Mouse (Mus musculus): ENCODE data around the gene Rpl7a. TPM values are rescaled to one million over a fixed set of nuclear protein-coding genes. Genes with fewer than 3 reads are reported as not detected.
"Not testable (repeated sequence)": the region's sequence is repeated elsewhere in the genome, so short reads cannot be mapped to it uniquely, and the experiment has no call there.

Gene Rpl7a
- 620 and 639 TPM in 2 replicates for polyA plus RNA-seq (2015; fragmentation: Nextera tagmentation; extraction: Ambion mirVana)

DNA sequence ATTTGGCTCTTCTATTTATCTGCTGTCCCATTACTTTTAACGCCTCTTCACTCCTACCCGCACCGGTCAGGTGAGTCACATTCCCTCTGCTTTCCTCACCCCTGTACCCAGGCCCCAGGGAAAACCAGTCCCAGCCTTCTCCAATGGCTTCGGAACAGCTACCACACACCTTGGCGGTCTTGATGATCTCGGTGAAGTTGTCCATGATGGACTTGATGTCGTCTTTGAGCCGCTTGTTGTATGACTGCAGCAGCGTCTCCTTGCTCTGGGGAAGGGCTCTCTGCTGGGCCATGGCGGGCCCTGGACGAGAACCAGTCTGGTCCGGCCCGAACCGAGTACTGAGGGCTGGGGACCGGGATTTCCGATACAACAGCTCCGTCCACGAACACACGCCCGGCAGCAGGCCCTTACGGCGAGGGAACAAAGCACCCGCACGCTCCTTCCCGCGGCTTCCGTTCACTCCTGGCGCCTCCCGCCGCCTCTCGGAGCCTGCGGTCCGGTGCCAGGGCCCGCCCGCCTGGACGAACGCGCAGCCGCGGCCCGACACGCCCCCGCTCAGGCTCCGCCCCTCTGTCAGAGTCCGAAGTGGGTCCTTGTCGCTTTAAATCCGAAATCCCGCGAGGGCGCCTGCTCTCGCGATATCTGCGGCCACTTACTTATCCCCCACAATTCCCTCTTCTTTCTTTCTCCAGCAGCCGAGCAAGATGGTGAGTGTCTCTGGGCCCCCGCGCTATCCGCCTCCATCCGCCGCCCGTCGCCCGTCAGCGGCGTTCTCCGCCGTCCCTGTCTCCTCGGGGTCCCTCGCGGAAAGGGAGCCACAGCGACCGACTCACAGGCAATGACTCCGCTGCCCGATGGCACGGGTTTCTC, at the start of gene Rpl7a, which contains the start of gene Med22:
TSS of gene Rpl7a (plus strand) at position 641 of the 870 bp plus-strand sequence.
TSS of gene Med22 (minus strand) at position 554 of the 870 bp plus-strand sequence.
- ATAC-seq = peak; percentile 92
- Histone ChIP-seq H3K9ac (peak within 1 kb of the TSS; percentile 98), H3K36me3 (ENCODE audit: poor library complexity, severe bottlenecking) (peaks cover 68% of the 10 kb centered on the region), H3K27me3 (no peaks in the 10 kb centered on the region), H3K4me1 (peaks cover 49% of the 10 kb centered on the region), H3K4me2 (peak within 1 kb of the TSS; percentile 100), H3K27ac (peak within 1 kb of the TSS; percentile 95), H3K4me3 (peak within 1 kb of the TSS; percentile 90), H3K9me3 (replicated peaks) (no peaks in the 10 kb centered on the region)
- under 1% methylated on average over 71 of the region's 74 CpGs for WGBS

GRCm38 (mm10) chr2:26862856-26863255, 47.7 kb upstream of the Rpl7a start:
- H3K9ac ChIP-seq = no peak overlapping the region
- no peaks in the 10 kb centered on the region for H3K4me1 ChIP-seq
- no peak overlapping the region for H3K27ac ChIP-seq
- H3K9me3 ChIP-seq (replicated peaks) = no peaks in the 10 kb centered on the region
- no peaks in the 10 kb centered on the region for H3K27me3 ChIP-seq
- ATAC-seq = no peak
- no peaks in the 10 kb centered on the region for H3K36me3 ChIP-seq (ENCODE audit: poor library complexity, severe bottlenecking)
- H3K4me3 ChIP-seq = no peak overlapping the region
- H3K4me2 ChIP-seq = no peak overlapping the region
- WGBS = 82% methylated on average over 3 of the region's 3 CpGs

GRCm38 (mm10) chr2:26864879-26865278, 45.7 kb upstream of the Rpl7a start, which contains the start of gene Abo:
Gene Abo (minus strand): TSS chr2:26864979.
- Histone ChIP-seq H3K4me1 (no peaks in the 10 kb centered on the region), H3K36me3 (ENCODE audit: poor library complexity, severe bottlenecking) (no peaks in the 10 kb centered on the region), H3K9ac (no peak within 1 kb of the TSS), H3K27ac (no peak within 1 kb of the TSS), H3K4me3 (no peak within 1 kb of the TSS), H3K9me3 (replicated peaks) (no peaks in the 10 kb centered on the region), H3K4me2 (no peak within 1 kb of the TSS), H3K27me3 (no peaks in the 10 kb centered on the region)
- 56% methylated on average over 3 of the region's 3 CpGs for WGBS
- ATAC-seq = no peak

DNA sequence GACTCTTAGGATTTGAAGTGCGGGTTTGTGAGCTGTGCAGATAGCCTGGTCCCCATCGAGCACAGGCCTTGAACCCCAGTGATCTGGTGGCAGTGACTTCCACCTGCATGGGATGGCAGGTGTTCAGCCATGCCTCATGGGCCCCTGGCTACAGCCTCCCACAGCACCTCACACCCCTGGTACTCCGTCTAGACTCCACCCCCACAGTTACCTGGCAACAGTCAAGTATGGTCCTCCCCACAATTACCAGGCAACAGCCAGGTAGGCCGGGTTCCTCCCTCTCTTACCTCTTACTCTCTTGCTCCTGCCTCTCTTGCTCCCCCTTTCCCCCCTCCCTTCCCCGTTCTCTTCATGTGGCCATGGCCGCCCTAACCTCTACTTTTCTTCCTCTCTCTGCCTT, 39.9 kb upstream of the Rpl7a start:
- no peak overlapping the region for H3K4me3 ChIP-seq
- H3K4me2 ChIP-seq = no peak overlapping the region
- no peak overlapping the region for H3K9ac ChIP-seq
- WGBS = 67% methylated on average over 6 of the region's 6 CpGs
- ATAC-seq = no peak
- no peaks in the 10 kb centered on the region for H3K9me3 ChIP-seq (replicated peaks)
- no peak overlapping the region for H3K27ac ChIP-seq
- H3K4me1 ChIP-seq = no peaks in the 10 kb centered on the region
- H3K27me3 ChIP-seq = no peaks in the 10 kb centered on the region
- H3K36me3 ChIP-seq (ENCODE audit: poor library complexity, severe bottlenecking) = no peaks in the 10 kb centered on the region

GRCm38 (mm10) chr2:26878571-26878970, 32.0 kb upstream of the Rpl7a start:
- H3K4me3 ChIP-seq = no peak overlapping the region
- H3K9me3 ChIP-seq (replicated peaks) = peaks cover 4% of the 10 kb centered on the region; the same call in 1 of the 2 replicates
- H3K9ac ChIP-seq = no peak overlapping the region
- H3K27me3 ChIP-seq = no peaks in the 10 kb centered on the region
- H3K27ac ChIP-seq = no peak overlapping the region
- H3K4me1 ChIP-seq = no peaks in the 10 kb centered on the region
- no peaks in the 10 kb centered on the region for H3K36me3 ChIP-seq (ENCODE audit: poor library complexity, severe bottlenecking)
- no peak for ATAC-seq
- no peak overlapping the region for H3K4me2 ChIP-seq

- not testable (repeated sequence) for ATAC-seq; H3K9me3 ChIP-seq (replicated peaks); H3K4me3 ChIP-seq; H3K27me3 ChIP-seq; H3K4me1 ChIP-seq; H3K27ac ChIP-seq; H3K9ac ChIP-seq; H3K4me2 ChIP-seq
- peaks cover 30% of the 10 kb centered on the region for H3K36me3 ChIP-seq (ENCODE audit: poor library complexity, severe bottlenecking)
- 64% methylated on average over 2 of the region's 2 CpGs for WGBS
These were observed 25.0 kb upstream of the Rpl7a start for GRCm38 (mm10) chr2:26885541-26885940.

- H3K9me3 ChIP-seq (replicated peaks); ATAC-seq; H3K4me3 ChIP-seq; H3K27me3 ChIP-seq; H3K27ac ChIP-seq; H3K9ac ChIP-seq; H3K4me2 ChIP-seq; H3K4me1 ChIP-seq: not testable (repeated sequence)
- peaks cover 36% of the 10 kb centered on the region for H3K36me3 ChIP-seq (ENCODE audit: poor library complexity, severe bottlenecking)
- 44% methylated on average over 3 of the region's 4 CpGs for WGBS
These were observed 24.4 kb upstream of the Rpl7a start for GRCm38 (mm10) chr2:26886170-26886569.

DNA sequence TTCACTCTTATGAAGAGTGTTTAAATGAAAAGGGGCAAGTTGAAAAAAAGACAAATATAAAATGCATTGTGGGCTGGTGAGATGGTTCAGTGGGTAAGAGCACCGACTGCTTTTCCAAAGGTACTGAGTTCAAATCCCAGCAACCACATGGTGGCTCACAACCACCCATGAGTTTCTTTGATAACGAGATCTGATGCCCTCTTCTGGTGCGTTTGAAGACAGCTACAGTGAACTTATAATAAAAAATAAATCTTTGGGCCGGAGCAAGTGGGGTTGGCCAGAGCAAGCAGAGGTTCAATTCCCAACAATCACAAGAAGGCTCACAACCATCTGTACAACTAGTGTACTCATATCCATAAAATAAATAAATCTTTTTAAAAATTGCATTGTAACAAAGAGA, 14.7 kb upstream of the Rpl7a start:
- no peak overlapping the region for H3K9ac ChIP-seq
- peaks cover 4% of the 10 kb centered on the region; the same call in 1 of the 2 replicates for H3K4me1 ChIP-seq
- H3K4me3 ChIP-seq = no peak overlapping the region
- H3K9me3 ChIP-seq (replicated peaks) = no peaks in the 10 kb centered on the region
- WGBS = 92% methylated on average over 4 of the region's 4 CpGs
- no peaks in the 10 kb centered on the region for H3K27me3 ChIP-seq
- no peak overlapping the region for H3K27ac ChIP-seq
- ATAC-seq = no peak
- peaks cover 93% of the 10 kb centered on the region for H3K36me3 ChIP-seq (ENCODE audit: poor library complexity, severe bottlenecking)
- H3K4me2 ChIP-seq = no peak overlapping the region

DNA sequence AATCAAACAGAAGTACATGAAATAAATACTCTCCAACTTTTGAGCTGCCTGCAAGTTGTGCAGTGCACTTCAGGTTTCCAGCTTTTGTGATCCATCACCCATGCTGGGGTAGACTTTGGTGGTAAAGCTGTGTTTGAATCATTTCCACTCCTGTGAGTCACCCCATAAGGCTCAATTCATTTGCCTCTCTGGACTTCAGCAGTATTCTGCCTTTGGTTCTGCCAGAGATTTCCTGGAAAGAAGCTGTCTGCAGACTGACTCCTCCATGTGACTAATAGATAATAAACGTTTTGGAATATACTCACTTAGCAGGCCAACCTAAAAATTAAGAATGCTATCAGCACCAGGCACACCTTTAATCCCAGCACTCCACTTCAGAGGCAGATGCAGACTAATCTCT, 9.8 kb upstream of the Rpl7a start:
- no peak overlapping the region for H3K27ac ChIP-seq
- H3K4me1 ChIP-seq = peaks cover 29% of the 10 kb centered on the region
- no peak for ATAC-seq
- H3K27me3 ChIP-seq = no peaks in the 10 kb centered on the region
- no peak overlapping the region for H3K4me3 ChIP-seq
- no peak overlapping the region for H3K9ac ChIP-seq
- peaks cover 65% of the 10 kb centered on the region for H3K36me3 ChIP-seq (ENCODE audit: poor library complexity, severe bottlenecking)
- 86% methylated on average over 1 of the region's 1 CpGs for WGBS
- no peaks in the 10 kb centered on the region for H3K9me3 ChIP-seq (replicated peaks)
- 0 out of 2 replicates have a peak overlapping the region, but pooled peaks have one; percentile 73 for H3K4me2 ChIP-seq

DNA sequence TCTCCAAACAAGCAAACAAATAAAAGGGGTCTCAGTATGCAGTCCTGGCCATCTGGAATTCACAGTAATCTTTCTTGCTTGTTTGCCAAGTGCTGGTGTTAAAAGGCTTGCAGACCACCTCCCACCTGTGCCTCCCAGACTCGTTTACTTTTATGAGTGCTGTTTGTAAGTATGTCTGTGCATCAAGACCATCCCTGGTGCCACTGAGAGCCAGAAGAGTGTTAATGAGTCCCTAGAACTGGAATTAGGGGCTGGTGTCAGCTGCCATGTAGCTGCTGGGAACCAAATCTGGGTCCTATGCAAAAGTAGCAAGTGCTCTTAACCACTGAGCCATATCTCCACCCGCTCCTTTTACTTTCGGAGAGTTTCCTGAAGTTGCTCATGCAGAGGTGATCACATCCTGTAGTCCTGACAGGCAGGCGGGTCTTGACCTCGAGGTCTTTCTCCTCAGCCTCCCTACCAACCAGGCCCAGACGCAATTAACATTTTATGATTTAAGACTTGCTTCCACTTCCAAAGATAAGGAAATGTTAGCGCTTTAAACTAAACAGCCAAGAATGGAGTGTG, 8.6 kb upstream of the Rpl7a start:
- Histone ChIP-seq H3K9me3 (replicated peaks) (no peaks in the 10 kb centered on the region), H3K4me3 (peak overlapping the region; percentile 68), H3K9ac (peak overlapping the region; percentile 73), H3K36me3 (ENCODE audit: poor library complexity, severe bottlenecking) (peaks cover 65% of the 10 kb centered on the region), H3K27ac (no peak overlapping the region), H3K4me1 (peaks cover 29% of the 10 kb centered on the region), H3K27me3 (no peaks in the 10 kb centered on the region), H3K4me2 (peak overlapping the region; percentile 73)
- ATAC-seq = no peak
- WGBS = 10% methylated on average over 7 of the region's 7 CpGs

DNA sequence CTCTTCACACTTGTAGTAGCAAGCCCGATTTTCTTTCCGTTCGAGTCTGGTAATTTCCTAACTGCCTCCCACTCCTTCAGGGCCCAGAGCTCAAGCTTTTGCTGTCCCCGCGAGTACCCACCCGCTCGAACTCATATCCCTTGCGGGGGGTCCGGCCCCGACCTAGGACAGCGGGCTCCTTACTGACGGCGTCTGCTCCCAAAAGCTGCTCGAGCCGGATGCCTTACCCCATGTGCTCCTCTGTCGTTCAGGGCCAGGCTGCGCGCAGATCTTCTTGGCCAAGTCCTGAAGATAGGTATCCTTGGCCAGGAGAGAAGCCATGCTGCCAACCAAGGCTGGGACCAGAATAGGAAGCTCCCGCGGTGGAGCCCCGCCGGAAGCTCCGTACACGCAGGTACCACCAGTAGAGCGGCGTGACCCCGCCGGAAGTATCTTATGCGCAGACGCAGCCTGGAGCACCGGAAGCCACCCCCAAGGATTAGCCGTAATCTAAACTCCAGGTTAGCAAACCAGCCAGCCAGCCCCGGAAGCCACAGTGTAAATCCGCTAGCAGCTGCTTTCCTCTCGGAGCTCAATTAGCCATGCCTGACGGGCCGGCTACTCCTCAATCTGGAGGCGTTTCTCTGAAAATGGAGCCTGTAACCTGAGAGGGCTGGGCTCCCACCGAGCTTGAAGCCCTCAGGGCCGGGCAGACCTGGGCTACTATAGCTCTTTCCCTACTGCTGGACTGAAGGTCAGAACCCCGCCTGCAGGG, 7.9 kb upstream of the Rpl7a start, which contains the start of gene Surf6:
TSS of gene Surf6 (minus strand) at position 413 of the 754 bp plus-strand sequence.
- no peaks in the 10 kb centered on the region for H3K9me3 ChIP-seq (replicated peaks)
- H3K27me3 ChIP-seq = no peaks in the 10 kb centered on the region
- ATAC-seq = peak; percentile 96
- peaks cover 65% of the 10 kb centered on the region for H3K36me3 ChIP-seq (ENCODE audit: poor library complexity, severe bottlenecking)
- peak within 1 kb of the TSS; percentile 73 for H3K4me2 ChIP-seq
- peak within 1 kb of the TSS; percentile 68 for H3K4me3 ChIP-seq
- H3K9ac ChIP-seq = peak within 1 kb of the TSS; percentile 73
- under 1% methylated on average over 41 of the region's 41 CpGs for WGBS
- H3K4me1 ChIP-seq = peaks cover 32% of the 10 kb centered on the region
- peak within 1 kb of the TSS; percentile 92 for H3K27ac ChIP-seq

- no peaks in the 10 kb centered on the region for H3K9me3 ChIP-seq (replicated peaks)
- peak overlapping the region; percentile 68 for H3K4me3 ChIP-seq
- H3K36me3 ChIP-seq (ENCODE audit: poor library complexity, severe bottlenecking) = peaks cover 65% of the 10 kb centered on the region
- no peaks in the 10 kb centered on the region for H3K27me3 ChIP-seq
- ATAC-seq = no peak
- H3K9ac ChIP-seq = peak overlapping the region; percentile 73
- peak overlapping the region; percentile 92 for H3K27ac ChIP-seq
- 13% methylated on average over 7 of the region's 7 CpGs for WGBS
- H3K4me1 ChIP-seq = peaks cover 37% of the 10 kb centered on the region
- peak overlapping the region; percentile 73 for H3K4me2 ChIP-seq
These were observed 7.3 kb upstream of the Rpl7a start for GRCm38 (mm10) chr2:26903311-26903710.

Data from forebrain, embryonic 13.5 days (tissue).